In genomic region chr17:35196321-35196641, GRCm38 (mm10) we compare ENCODE assay signal across 8 mouse cellular contexts. TPM values are rescaled to one million over a fixed set of nuclear protein-coding genes. Genes with fewer than 3 reads are reported as not detected.
DNase-seq lines count a peak whose midpoint lies in the region; ATAC-seq and TF ChIP-seq lines count a peak whose summit lies in the region.

No protein-coding gene starts in this region.

- TF ChIP-seq POLR2A in liver, adult 2 months (IDR thresholded peaks at IDR 0.05; ENCODE audit: extremely low read depth, insufficient read depth, low read length), result no peak
- TF ChIP-seq POLR2A in small intestine, adult 2 months (IDR thresholded peaks at IDR 0.05; ENCODE audit: low read depth, low read length), result no peak

- H3K4me3 ChIP-seq in liver, adult 2 months (ENCODE audit: insufficient read depth, low read depth, low read length), result peak overlapping the region; percentile 69; the same call in 1 of the 2 replicates
- H3K4me3 ChIP-seq in embryonic facial prominence, embryonic 15.5 days (replicated peaks), result peak overlapping the region; percentile 48
- H3K4me3 ChIP-seq in limb, embryonic 12.5 days (replicated peaks), result peak overlapping the region; percentile 43
- peak overlapping the region; percentile 77 for H3K4me3 ChIP-seq in small intestine, adult 2 months (ENCODE audit: low read depth, low read length)

- H3K79me2 ChIP-seq in liver, adult 2 months (ENCODE audit: control insufficient read depth, insufficient read depth, low read length), result no peaks in the 10 kb centered on the region

- H3K4me1 ChIP-seq in liver, adult 2 months (ENCODE audit: control insufficient read depth, insufficient read depth, low read length), result peaks cover 3% of the 10 kb centered on the region; the same call in 1 of the 2 replicates
- H3K4me1 ChIP-seq in embryonic facial prominence, embryonic 15.5 days, result peaks cover 16% of the 10 kb centered on the region
- peaks cover 21% of the 10 kb centered on the region for H3K4me1 ChIP-seq in limb, embryonic 12.5 days (replicated peaks)
- H3K4me1 ChIP-seq in small intestine, adult 2 months (ENCODE audit: control insufficient read depth, insufficient read depth, insufficient read length, low read length), result peaks cover 16% of the 10 kb centered on the region

- WGBS in liver, adult 2 months, result 34% methylated on average over 9 of the region's 9 CpGs
- 26% methylated on average over 9 of the region's 9 CpGs for WGBS in embryonic facial prominence, embryonic 15.5 days
- 21% methylated on average over 9 of the region's 9 CpGs for WGBS in limb, embryonic 12.5 days
- WGBS in small intestine, adult 2 months, result 4% methylated on average over 9 of the region's 9 CpGs

- H3K36me3 ChIP-seq in liver, adult 2 months (ENCODE audit: control insufficient read depth, insufficient read depth, low read length), result no peaks in the 10 kb centered on the region
- no peaks in the 10 kb centered on the region for H3K36me3 ChIP-seq in embryonic facial prominence, embryonic 15.5 days
- H3K36me3 ChIP-seq in limb, embryonic 12.5 days, result no peaks in the 10 kb centered on the region
- no peaks in the 10 kb centered on the region for H3K36me3 ChIP-seq in small intestine, adult 2 months (ENCODE audit: control insufficient read depth, insufficient read depth, low read length)

- no peak for TF ChIP-seq CTCF in liver, adult 2 months (IDR thresholded peaks at IDR 0.05; ENCODE audit: low read depth, low read length)
- TF ChIP-seq CTCF in small intestine, adult 2 months (IDR thresholded peaks at IDR 0.05; ENCODE audit: extremely low read depth, insufficient read length, insufficient replicate concordance, low read depth, low read length), result no peak

- H3K27me3 ChIP-seq in liver, adult 2 months (ENCODE audit: control insufficient read depth, insufficient read depth, low read length), result peaks cover 8% of the 10 kb centered on the region; the same call in 1 of the 2 replicates
- peaks cover 31% of the 10 kb centered on the region for H3K27me3 ChIP-seq in embryonic facial prominence, embryonic 15.5 days
- peaks cover 73% of the 10 kb centered on the region for H3K27me3 ChIP-seq in limb, embryonic 12.5 days
- no peaks in the 10 kb centered on the region for H3K27me3 ChIP-seq in small intestine, adult 2 months (ENCODE audit: control insufficient read depth, insufficient read depth, low read length)

- peak overlapping the region; percentile 90 for H3K4me2 ChIP-seq in embryonic facial prominence, embryonic 15.5 days (replicated peaks)
- peak overlapping the region; percentile 74 for H3K4me2 ChIP-seq in limb, embryonic 12.5 days

- H3K9me3 ChIP-seq in embryonic facial prominence, embryonic 15.5 days (replicated peaks), result no peaks in the 10 kb centered on the region
- H3K9me3 ChIP-seq in limb, embryonic 12.5 days, result no peaks in the 10 kb centered on the region

- no peak for ATAC-seq in embryonic facial prominence, embryonic 15.5 days (ENCODE audit: insufficient number of reproducible peaks, low FRiP score, low TSS enrichment, low read depth)
- ATAC-seq in limb, embryonic 12.5 days (ENCODE audit: insufficient number of reproducible peaks, insufficient read depth, low FRiP score, low TSS enrichment, low read depth), result no peak
- no peak for ATAC-seq in erythroid progenitor cell, adult 5-6 weeks (replicated peaks; ENCODE audit: low FRiP score, poor library complexity, severe bottlenecking)

- no peak overlapping the region for H3K9ac ChIP-seq in liver, adult 2 months (ENCODE audit: low read depth, low read length)
- no peak overlapping the region for H3K9ac ChIP-seq in embryonic facial prominence, embryonic 15.5 days
- no peak overlapping the region for H3K9ac ChIP-seq in limb, embryonic 12.5 days (replicated peaks)

- no peak for DNase-seq in liver, adult 2 months (ENCODE audit: extremely low read depth, low read depth, low spot score)
- no peak for DNase-seq in liver
- no peak for DNase-seq in MN1 (ENCODE audit: low spot score)
- DNase-seq in embryo, embryonic 10.5 days (ENCODE audit: low spot score), result no peak

- H3K27ac ChIP-seq in liver, adult 2 months (replicated peaks; ENCODE audit: insufficient read depth, low read depth, low read length), result no peak overlapping the region
- H3K27ac ChIP-seq in embryonic facial prominence, embryonic 15.5 days (replicated peaks), result no peak overlapping the region
- H3K27ac ChIP-seq in limb, embryonic 12.5 days, result no peak overlapping the region
- H3K27ac ChIP-seq in small intestine, adult 2 months (ENCODE audit: insufficient read depth, low read depth, low read length), result peak overlapping the region; percentile 25

RNA-seq across cellular contexts. Expression of gene Ltb, which starts 2.0 kb away (rescaled TPM):
- total RNA-seq in liver, adult 2 months (2014; rRNA removed), result 1.8 and 3.0 TPM in 2 replicates
- 2.6 and 4.7 TPM in 2 replicates for polyA plus RNA-seq in liver, adult 2 months (2012; rRNA removed)
- 2.3 and 2.9 TPM in 2 replicates for polyA plus RNA-seq in embryonic facial prominence, embryonic 15.5 days (2015; fragmentation: Nextera tagmentation; extraction: Ambion mirVana)
- 0.49 and 0.64 TPM in 2 replicates for polyA plus RNA-seq in limb, embryonic 12.5 days (2016; fragmentation: Nextera tagmentation; extraction: Ambion mirVana)
- polyA plus RNA-seq in small intestine, adult 2 months (2012; rRNA removed), result 26.2 and 32.9 TPM in 2 replicates
- 1.8 and 8.0 TPM in 2 replicates for total RNA-seq in erythroid progenitor cell, adult 5-6 weeks (2015; ENCODE audit: low replicate concordance)
- total RNA-seq in erythroid progenitor cell, adult 5-6 weeks (2017; ENCODE audit: low replicate concordance), result 0.30 and 10.0 TPM in 2 replicates

RNA-seq across cellular contexts. Expression of gene Tnf, which starts 5.5 kb away (rescaled TPM):
- 0.13 TPM in 1 of 2 replicates, not detected in the other for total RNA-seq in liver, adult 2 months (2014; rRNA removed)
- polyA plus RNA-seq in liver, adult 2 months (2012; rRNA removed), result 0.15 and 0.29 TPM in 2 replicates
- 0.47 and 0.76 TPM in 2 replicates for polyA plus RNA-seq in embryonic facial prominence, embryonic 15.5 days (2015; fragmentation: Nextera tagmentation; extraction: Ambion mirVana)
- not detected in 2 replicates for polyA plus RNA-seq in limb, embryonic 12.5 days (2016; fragmentation: Nextera tagmentation; extraction: Ambion mirVana)
- polyA plus RNA-seq in small intestine, adult 2 months (2012; rRNA removed), result 0.94 and 1.8 TPM in 2 replicates
- total RNA-seq in erythroid progenitor cell, adult 5-6 weeks (2015; ENCODE audit: low replicate concordance), result 9.6 and 12.6 TPM in 2 replicates
- total RNA-seq in erythroid progenitor cell, adult 5-6 weeks (2017; ENCODE audit: low replicate concordance), result 0.90 and 3.2 TPM in 2 replicates

RNA-seq across cellular contexts. Expression of gene Lst1, which starts 8.0 kb away (rescaled TPM):
- total RNA-seq in liver, adult 2 months (2014; rRNA removed), result 10.2 and 13.0 TPM in 2 replicates
- polyA plus RNA-seq in liver, adult 2 months (2012; rRNA removed), result 5.9 and 11.8 TPM in 2 replicates
- polyA plus RNA-seq in embryonic facial prominence, embryonic 15.5 days (2015; fragmentation: Nextera tagmentation; extraction: Ambion mirVana), result 27.2 and 27.4 TPM in 2 replicates
- polyA plus RNA-seq in limb, embryonic 12.5 days (2016; fragmentation: Nextera tagmentation; extraction: Ambion mirVana), result 5.6 and 6.0 TPM in 2 replicates
- 11.5 and 18.8 TPM in 2 replicates for polyA plus RNA-seq in small intestine, adult 2 months (2012; rRNA removed)
- total RNA-seq in erythroid progenitor cell, adult 5-6 weeks (2015; ENCODE audit: low replicate concordance), result 34.2 and 66.2 TPM in 2 replicates
- total RNA-seq in erythroid progenitor cell, adult 5-6 weeks (2017; ENCODE audit: low replicate concordance), result 48.4 and 53.5 TPM in 2 replicates

RNA-seq across cellular contexts. Expression of gene Lta, which starts 8.9 kb away (rescaled TPM):
- total RNA-seq in liver, adult 2 months (2014; rRNA removed), result 0.27 TPM in 1 of 2 replicates, not detected in the other
- 0.06 TPM in 1 of 2 replicates, not detected in the other for polyA plus RNA-seq in liver, adult 2 months (2012; rRNA removed)
- polyA plus RNA-seq in embryonic facial prominence, embryonic 15.5 days (2015; fragmentation: Nextera tagmentation; extraction: Ambion mirVana), result 0.27 and 0.32 TPM in 2 replicates
- not detected in 2 replicates for polyA plus RNA-seq in limb, embryonic 12.5 days (2016; fragmentation: Nextera tagmentation; extraction: Ambion mirVana)
- polyA plus RNA-seq in small intestine, adult 2 months (2012; rRNA removed), result 0.47 and 0.66 TPM in 2 replicates
- not detected in 2 replicates for total RNA-seq in erythroid progenitor cell, adult 5-6 weeks (2015; ENCODE audit: low replicate concordance)
- total RNA-seq in erythroid progenitor cell, adult 5-6 weeks (2017; ENCODE audit: low replicate concordance), result 0.90 TPM in 1 of 2 replicates, not detected in the other

RNA-seq across cellular contexts. Expression of gene Aif1, which starts 20.4 kb away (rescaled TPM):
- 8.6 and 13.3 TPM in 2 replicates for total RNA-seq in liver, adult 2 months (2014; rRNA removed)
- polyA plus RNA-seq in liver, adult 2 months (2012; rRNA removed), result 1.6 and 2.5 TPM in 2 replicates
- 15.5 and 17.5 TPM in 2 replicates for polyA plus RNA-seq in embryonic facial prominence, embryonic 15.5 days (2015; fragmentation: Nextera tagmentation; extraction: Ambion mirVana)
- polyA plus RNA-seq in limb, embryonic 12.5 days (2016; fragmentation: Nextera tagmentation; extraction: Ambion mirVana), result 4.7 and 4.9 TPM in 2 replicates
- polyA plus RNA-seq in small intestine, adult 2 months (2012; rRNA removed), result 0.36 and 1.6 TPM in 2 replicates
- total RNA-seq in erythroid progenitor cell, adult 5-6 weeks (2015; ENCODE audit: low replicate concordance), result 14.1 and 28.1 TPM in 2 replicates
- 3.3 and 32.3 TPM in 2 replicates for total RNA-seq in erythroid progenitor cell, adult 5-6 weeks (2017; ENCODE audit: low replicate concordance)
